Mouse (Mus musculus) midbrain, postnatal 0 days (tissue): ENCODE measurements around the gene Psmb1. TPM values are rescaled to one million over a fixed set of nuclear protein-coding genes. Genes with fewer than 3 reads are reported as not detected.

Source experiments
- ATAC-seq: fragments of 200-750 bp; cut with Nextera tagmentation; 2 replicates; pipeline ENCODE4 v1.8.0; 2017; ENCODE audit warnings: moderate number of reproducible peaks, mild to moderate bottlenecking, moderate TSS enrichment, moderate library complexity; ENCODE audit not compliant: low FRiP score
- DNase-seq: peaks from one replicate; pipeline ENCODE4 v3.0.0-alpha.2; 2015; ENCODE audit warnings: low spot score
- H3K27ac ChIP-seq: fragments of 300-500 bp; sonication (generic); 2 replicates; pipeline ENCODE4 v1.5.1; 2014; ENCODE audit warnings: low read depth, mild to moderate bottlenecking, low read length, mixed read lengths
- H3K27me3 ChIP-seq: fragments of 300-500 bp; sonication (generic); 2 replicates; pipeline ENCODE4 v1.6.1; 2014; ENCODE audit warnings: low read length, control low read depth, mixed read lengths; ENCODE audit not compliant: insufficient read depth
- H3K36me3 ChIP-seq: fragments of 300-500 bp; sonication (generic); 2 replicates; pipeline ENCODE4 v1.6.1; 2014; ENCODE audit warnings: low read length, control low read depth, mixed read lengths; ENCODE audit not compliant: insufficient read depth
- H3K4me1 ChIP-seq: fragments of 300-500 bp; sonication (generic); 2 replicates; pipeline ENCODE4 v1.6.1; 2014; ENCODE audit warnings: mild to moderate bottlenecking, control low read depth, antibody characterized with exemption, low read length, mixed read lengths; ENCODE audit not compliant: insufficient read depth
- H3K4me2 ChIP-seq: fragments of 300-500 bp; sonication (generic); 2 replicates; pipeline ENCODE4 v1.6.1; 2014; ENCODE audit warnings: low read depth, mild to moderate bottlenecking, low read length, mixed read lengths; ENCODE audit not compliant: poor library complexity, severe bottlenecking
- H3K4me3 ChIP-seq: fragments of 300-500 bp; sonication (generic); 2 replicates; pipeline ENCODE4 v1.5.1; 2014; ENCODE audit warnings: low read depth, mild to moderate bottlenecking, low read length, moderate library complexity
- H3K9ac ChIP-seq: fragments of 300-500 bp; sonication (generic); replicated peaks from 2 replicates; pipeline ENCODE4 v1.6.1; 2014; ENCODE audit warnings: mild to moderate bottlenecking, low read length, moderate library complexity, mixed read lengths; ENCODE audit not compliant: poor library complexity, severe bottlenecking
- H3K9me3 ChIP-seq: fragments of 300-500 bp; sonication (generic); 2 replicates; pipeline ENCODE4 v1.6.1; 2016; ENCODE audit warnings: low read length, control low read depth
- CTCF ChIP-seq: IDR thresholded peaks from 2 replicates; pipeline ENCODE4 v1.5.1; 2016; ENCODE audit warnings: antibody characterized with exemption, mild to moderate bottlenecking
- WGBS: fragments of 180-500 bp; shearing (Covaris S2); extraction: QIAGEN DNeasy Blood & Tissue Kit; methylation state at CpG from one replicate; pipeline ENCODE4 v1.1.7; 2014; 5-methylcytosine and 5-hydroxymethylcytosine counted together
- polyA plus RNA-seq: library from polyadenylated mRNA; unstranded; fragments of >200 nt; fragmentation: Nextera tagmentation; extraction: Ambion mirVana; gene quantifications from 2 replicates; pipeline ENCODE4 v1.2.1, GENCODE M21; 2015
- total RNA-seq: library from RNA; depleted of rRNA; stranded (reverse); fragments of >200 nt; gene quantifications from 2 replicates; pipeline ENCODE4 v1.2.3, GENCODE M21; 2014

Psmb1 gene
- total and polyA plus RNA-seq, 2 experiments from 2014 or later, result 93.1 to 253 TPM

GRCm38 (mm10) chr17:15518766-15519165 is 19.2 kb upstream of the Psmb1 start:
- no peak overlapping the region for H3K4me2 ChIP-seq
- H3K27ac ChIP-seq, result no peak overlapping the region
- DNase-seq (no peak), ATAC-seq (no peak)
- H3K4me3 ChIP-seq, result no peak overlapping the region
- H3K9ac ChIP-seq, result no peak overlapping the region
- no peaks in the 10 kb centered on the region for H3K4me1 ChIP-seq
- H3K27me3 ChIP-seq, result no peaks in the 10 kb centered on the region
- peaks cover 65% of the 10 kb centered on the region for H3K36me3 ChIP-seq
- no peaks in the 10 kb centered on the region for H3K9me3 ChIP-seq
- 94% methylated on average over 1 of the region's 1 CpGs for WGBS
- TF ChIP-seq CTCF, result no peak

GRCm38 (mm10) chr17:15518186-15518585 is 18.6 kb upstream of the Psmb1 start:
- Histone ChIP-seq H3K9me3 (no peaks in the 10 kb centered on the region), H3K27ac (no peak overlapping the region), H3K36me3 (peaks cover 70% of the 10 kb centered on the region), H3K27me3 (no peaks in the 10 kb centered on the region), H3K9ac (no peak overlapping the region), H3K4me2 (no peak overlapping the region), H3K4me3 (no peak overlapping the region), H3K4me1 (no peaks in the 10 kb centered on the region)
- 97% methylated on average over 5 of the region's 5 CpGs for WGBS
- no peak for ATAC-seq
- TF ChIP-seq CTCF, result peak; percentile 51
- no peak for DNase-seq

GRCm38 (mm10) chr17:15517776-15518175 is 18.2 kb upstream of the Psmb1 start:
- no peak overlapping the region for H3K4me3 ChIP-seq
- TF ChIP-seq CTCF, result peak; percentile 23; the same call in 1 of the 2 replicates
- no peak overlapping the region for H3K9ac ChIP-seq
- H3K27me3 ChIP-seq, result no peaks in the 10 kb centered on the region
- no peak overlapping the region for H3K27ac ChIP-seq
- no peaks in the 10 kb centered on the region for H3K4me1 ChIP-seq
- peak; percentile 23; the same call in 1 of the 2 replicates for ATAC-seq
- DNase-seq, result no peak
- H3K4me2 ChIP-seq, result no peak overlapping the region
- no peaks in the 10 kb centered on the region for H3K9me3 ChIP-seq
- 72% methylated on average over 5 of the region's 5 CpGs for whole genome bisulfite sequencing
- peaks cover 70% of the 10 kb centered on the region for H3K36me3 ChIP-seq

GRCm38 (mm10) chr17:15510694-15511093 is 11.1 kb upstream of the Psmb1 start:
- H3K36me3 ChIP-seq, result peaks cover 67% of the 10 kb centered on the region
- H3K4me2 ChIP-seq, result no peak overlapping the region
- TF ChIP-seq CTCF, result no peak
- H3K4me3 ChIP-seq, result no peak overlapping the region
- no peaks in the 10 kb centered on the region for H3K27me3 ChIP-seq
- no peaks in the 10 kb centered on the region for H3K9me3 ChIP-seq
- ATAC-seq, result no peak
- no peak overlapping the region for H3K9ac ChIP-seq
- DNase-seq, result no peak
- WGBS, result 77% methylated on average over 2 of the region's 2 CpGs
- no peaks in the 10 kb centered on the region for H3K4me1 ChIP-seq
- no peak overlapping the region for H3K27ac ChIP-seq

- H3K27ac ChIP-seq, result peak overlapping the region; percentile 88
- peaks cover 19% of the 10 kb centered on the region; the same call in 1 of the 2 replicates for H3K4me1 ChIP-seq
- peaks cover 10% of the 10 kb centered on the region for H3K36me3 ChIP-seq
- DNase-seq (no peak), ATAC-seq (no peak)
- no peaks in the 10 kb centered on the region for H3K27me3 ChIP-seq
- H3K4me2 ChIP-seq, result peak overlapping the region; percentile 86
- WGBS, result 45% methylated on average over 7 of the region's 7 CpGs
- no peak for TF ChIP-seq CTCF
- H3K4me3 ChIP-seq, result peak overlapping the region; percentile 97
- H3K9ac ChIP-seq, result peak overlapping the region; percentile 73; the same call in 1 of the 2 replicates
- H3K9me3 ChIP-seq, result no peaks in the 10 kb centered on the region
Measured at GRCm38 (mm10) chr17:15498753-15499113, 818 bp downstream of the Psmb1 start.

- Histone ChIP-seq H3K4me2 (peak overlapping the region; percentile 86), H3K9ac (peak overlapping the region; percentile 73), H3K9me3 (no peaks in the 10 kb centered on the region), H3K27me3 (no peaks in the 10 kb centered on the region), H3K4me3 (peak overlapping the region; percentile 97), H3K27ac (peak overlapping the region; percentile 88), H3K36me3 (peaks cover 17% of the 10 kb centered on the region), H3K4me1 (peaks cover 19% of the 10 kb centered on the region; the same call in 1 of the 2 replicates)
- peak; percentile 96 for DNase-seq
- TF ChIP-seq CTCF, result no peak
- under 1% methylated on average over 47 of the region's 50 CpGs for WGBS
- peak; percentile 95 for ATAC-seq
Measured at GRCm38 (mm10) chr17:15497882-15498752, 1.4 kb downstream of the Psmb1 start.
